Mouse (Mus musculus) 3134 (cell line): ENCODE data around the gene Olfml2b.

Experiments
- DNase-seq: peaks from one replicate; pipeline ENCODE4 v3.0.0-alpha.2; 2011; ENCODE audit warnings: low spot score; ENCODE audit not compliant: insufficient read length; ENCODE audit errors: extremely low read depth

Gene Olfml2b

DNA sequence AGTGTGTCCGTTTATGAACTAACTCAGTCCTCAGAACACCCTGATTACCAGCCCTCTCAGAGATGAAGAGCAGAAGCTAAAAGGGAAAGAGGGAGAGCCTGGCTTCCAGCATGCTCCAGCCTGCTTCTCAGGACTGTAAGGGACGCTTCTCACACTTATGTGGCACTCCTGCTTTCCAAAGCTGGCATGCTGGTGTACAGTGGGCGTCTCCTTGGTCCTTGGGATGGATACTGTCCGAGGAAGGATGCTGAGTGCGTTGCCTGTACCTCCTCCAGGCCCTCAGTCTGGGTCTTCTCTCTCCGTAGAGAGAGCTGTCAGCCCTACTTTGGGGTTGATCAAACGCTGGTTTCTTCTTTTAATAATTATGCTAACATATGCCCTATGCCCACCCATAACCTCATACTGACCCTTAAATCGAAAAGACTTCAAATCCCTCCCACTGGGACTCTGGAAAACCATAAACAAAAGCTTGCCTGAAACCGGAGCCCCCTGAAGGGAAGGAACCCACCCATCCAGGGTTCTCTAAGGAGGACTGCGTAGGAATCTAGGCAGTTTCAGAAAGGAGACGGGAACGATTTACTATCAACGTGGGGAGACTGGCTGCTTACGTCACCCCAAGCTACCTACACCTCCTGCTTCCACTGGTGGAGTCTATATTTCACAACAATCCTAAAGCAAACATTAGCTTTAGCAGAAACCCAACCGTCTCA, 1.7 kb downstream of the Olfml2b start:
- no peak for DNase-seq

DNA sequence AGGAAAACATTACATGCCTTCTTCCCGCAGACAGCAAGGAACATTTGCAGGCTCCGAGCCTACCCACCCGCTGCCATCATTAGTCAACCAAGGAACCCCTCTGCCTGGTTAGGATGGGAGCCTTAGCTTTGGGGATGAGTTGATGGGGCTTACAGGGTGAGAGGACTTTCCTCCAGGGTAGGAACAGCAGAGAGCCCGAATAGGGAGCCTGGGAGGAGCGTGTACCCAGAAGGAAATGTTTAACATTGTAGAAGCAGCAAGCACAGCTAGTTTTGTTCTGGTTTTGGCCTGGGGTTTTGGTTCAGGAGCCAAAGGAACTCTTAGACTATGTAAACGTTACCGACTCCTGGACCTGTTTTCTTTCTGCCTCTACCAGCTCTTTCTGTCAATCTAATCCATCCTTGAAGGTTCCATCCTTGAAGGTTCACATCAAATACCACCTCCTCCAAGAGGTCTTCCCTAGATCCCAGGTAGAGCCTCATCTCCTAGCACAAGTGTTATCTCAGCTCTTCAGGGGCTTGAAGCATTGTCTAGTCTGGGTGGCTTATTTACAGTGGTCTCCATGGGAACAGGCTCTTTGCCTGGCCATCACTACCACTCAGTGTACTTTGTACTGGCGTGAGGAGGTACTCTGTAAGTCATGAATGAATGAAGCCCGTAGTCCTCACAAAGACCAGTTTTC, 2.4 kb downstream of the Olfml2b start:
- no peak for DNase-seq

DNA sequence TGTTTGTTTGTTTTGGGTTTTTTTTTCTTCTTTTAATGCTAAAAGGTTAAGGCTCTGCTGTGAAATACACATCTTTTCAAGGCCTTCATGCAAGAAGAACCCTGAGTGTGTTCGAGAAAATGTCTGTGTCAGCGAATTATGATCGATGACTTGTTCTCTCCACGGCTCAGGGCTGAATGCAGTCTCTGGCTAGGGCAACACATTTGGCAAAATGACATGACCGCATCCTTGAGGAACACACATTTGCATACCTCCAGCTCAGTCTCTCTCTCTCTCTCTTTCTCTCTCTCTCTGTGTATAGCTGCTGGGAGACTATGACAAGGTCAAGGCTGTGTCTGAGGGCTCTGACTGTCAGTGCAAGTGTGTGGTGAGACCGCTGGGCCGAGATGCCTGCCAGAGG, 3.0 kb downstream of the Olfml2b start:
- no peak for DNase-seq

DNA sequence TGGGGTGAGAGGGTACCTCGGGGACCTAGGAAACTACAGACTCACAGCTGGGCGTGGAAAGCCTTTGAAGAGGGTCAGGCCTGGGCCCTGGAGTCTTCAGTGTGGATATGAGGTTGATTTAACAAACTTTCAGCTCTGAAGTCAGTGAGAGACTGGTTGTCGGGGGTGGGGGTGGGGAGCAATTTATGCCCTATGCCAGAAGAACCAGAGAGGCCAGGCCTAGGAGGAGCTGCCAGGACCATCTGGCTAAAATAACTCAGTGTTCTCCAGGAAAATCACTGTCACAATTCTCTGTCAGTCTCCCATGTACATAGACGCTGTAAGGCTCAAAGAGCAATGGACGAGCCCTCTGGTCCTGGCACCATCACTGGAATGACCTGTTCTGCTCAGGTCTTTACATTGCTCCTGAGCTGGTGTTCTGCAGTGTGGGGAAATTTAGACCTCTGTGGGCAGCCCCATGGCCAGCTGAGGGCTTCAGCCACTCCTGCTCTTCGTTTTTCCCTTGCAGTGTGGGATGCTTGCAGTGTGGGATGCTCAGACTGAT, 3.7 kb downstream of the Olfml2b start:
- DNase-seq = no peak

DNA sequence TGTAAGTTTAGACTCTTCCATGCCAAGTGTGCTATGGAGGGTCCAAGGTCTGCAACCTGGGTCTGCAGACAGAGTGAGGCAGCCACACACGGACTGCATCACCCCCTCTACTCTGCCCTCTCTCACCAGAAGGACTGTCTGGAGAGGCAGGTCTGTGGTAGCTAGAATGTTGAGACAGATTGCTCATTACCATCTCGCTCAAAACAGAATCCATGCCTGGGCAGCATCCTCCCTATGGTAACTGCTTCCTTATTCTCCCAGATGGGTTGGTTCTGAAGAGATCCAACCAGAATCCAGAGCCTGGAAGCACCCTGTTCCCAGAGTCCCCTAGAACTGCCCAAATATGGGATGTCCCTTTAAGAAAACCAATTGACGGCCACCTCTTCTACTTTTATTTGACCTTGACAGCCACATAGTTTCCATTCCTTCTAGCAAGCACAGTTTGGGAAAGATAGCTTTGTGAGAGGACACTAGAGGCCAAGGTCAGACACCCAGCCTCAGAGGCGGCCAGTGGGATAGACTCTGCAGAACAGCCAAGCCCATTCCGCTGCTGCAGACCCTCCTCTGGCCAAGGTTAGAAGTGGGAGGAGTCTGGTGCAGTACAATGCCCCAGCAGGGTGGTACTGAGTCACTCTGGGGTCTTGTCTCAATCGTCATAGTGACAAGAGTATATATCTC, 6.9 kb downstream of the Olfml2b start:
- no peak for DNase-seq

DNA sequence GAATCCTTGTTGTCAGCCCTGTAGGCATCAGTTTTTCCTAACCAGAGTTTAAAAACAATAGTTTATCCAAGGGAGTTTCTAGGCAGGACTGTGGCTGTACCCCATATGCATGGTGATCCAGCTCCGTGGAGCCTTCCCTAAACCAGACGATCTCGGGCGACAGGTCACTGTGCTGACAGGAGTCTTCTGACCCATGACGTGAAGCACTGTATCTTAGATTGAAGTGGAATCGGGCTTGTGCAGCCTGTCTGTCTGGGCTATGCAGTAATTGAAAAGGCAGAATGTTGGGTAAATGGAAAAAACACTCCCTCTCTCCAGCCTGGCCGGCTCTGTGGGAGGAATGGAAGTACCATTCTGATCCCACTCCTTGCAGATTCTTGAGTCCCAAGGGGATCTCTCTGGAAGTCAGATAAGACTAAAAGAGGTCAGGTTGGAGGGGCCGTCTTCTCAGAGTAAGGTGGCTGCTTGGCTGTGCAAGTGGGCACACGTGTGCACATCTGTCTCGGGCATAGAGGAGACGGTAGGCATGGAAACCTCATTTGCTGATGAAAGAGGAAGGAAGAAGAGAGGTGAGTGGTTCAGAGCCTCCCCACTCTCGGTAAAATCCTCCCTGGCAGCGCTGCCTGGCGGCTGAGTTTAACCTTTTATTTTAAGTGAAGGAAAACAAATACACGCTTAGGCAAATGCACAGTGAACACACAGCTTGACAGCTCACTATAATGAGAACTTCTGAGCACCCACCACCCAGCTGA, 7.8 kb downstream of the Olfml2b start:
- DNase-seq = no peak

DNA sequence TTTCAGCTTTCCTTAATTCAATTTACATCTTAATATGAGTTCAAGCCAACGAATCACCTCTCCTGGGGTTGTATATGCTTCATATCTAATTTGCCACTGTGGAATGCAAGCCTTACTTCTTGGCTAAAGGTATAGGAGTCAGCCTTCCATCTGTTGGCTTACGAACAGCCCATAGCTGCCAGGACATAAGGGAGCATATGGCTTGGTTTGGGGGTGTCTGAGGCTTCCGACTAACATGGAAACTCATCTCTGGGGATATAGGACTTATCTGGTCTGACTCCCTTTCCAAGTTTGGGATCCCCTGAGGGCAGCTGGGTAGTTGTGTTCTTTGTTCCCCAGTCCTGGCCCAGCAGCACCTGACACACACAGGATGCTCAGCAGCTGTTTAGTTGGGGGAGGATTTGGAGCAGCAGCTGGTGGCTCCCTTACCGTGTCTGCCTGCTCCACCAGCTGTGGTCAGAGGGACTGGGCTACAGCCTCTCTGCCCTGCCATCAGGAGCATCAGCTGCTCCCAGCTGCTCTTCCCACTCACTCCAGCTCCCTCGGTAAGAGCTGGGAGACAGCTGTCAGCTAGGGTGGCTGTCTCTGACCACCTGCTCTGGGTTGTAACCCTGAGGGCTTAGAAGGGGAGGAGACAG, 11.1 kb downstream of the Olfml2b start:
- DNase-seq = no peak

DNA sequence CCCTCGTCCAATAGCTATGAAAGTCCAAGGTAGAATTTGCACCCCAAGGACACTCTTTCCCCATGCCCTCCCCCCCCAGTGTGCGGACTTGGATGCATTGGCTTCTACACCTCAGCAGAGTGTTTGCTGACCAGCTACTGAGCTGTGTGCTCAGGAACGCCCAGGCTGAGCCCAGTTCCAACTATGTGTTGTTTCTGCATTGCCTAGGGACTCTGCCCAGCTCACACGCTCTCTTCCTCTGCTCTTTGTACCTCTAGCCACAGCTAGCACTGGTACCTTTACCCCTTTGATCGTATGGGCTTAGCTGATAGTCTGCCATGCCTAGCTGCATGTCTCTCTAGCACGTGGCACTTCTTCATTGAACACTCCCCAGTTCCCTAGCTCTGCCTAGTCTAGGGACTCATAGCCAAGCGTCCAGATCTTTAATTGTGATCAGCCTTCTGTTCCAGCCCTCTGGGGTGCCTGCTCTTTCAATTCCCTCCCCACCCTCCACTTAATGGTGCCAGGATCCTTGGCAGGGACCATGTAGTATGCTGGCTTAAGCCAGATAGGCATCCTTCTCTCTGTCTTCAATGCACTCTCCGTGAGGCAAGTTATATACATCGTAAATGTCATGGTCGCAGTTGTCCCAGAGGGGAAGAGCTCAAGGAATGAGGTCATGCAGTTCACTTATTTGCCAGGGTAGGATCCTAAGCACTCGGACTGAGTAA, 12.3 kb downstream of the Olfml2b start:
- DNase-seq = no peak

DNA sequence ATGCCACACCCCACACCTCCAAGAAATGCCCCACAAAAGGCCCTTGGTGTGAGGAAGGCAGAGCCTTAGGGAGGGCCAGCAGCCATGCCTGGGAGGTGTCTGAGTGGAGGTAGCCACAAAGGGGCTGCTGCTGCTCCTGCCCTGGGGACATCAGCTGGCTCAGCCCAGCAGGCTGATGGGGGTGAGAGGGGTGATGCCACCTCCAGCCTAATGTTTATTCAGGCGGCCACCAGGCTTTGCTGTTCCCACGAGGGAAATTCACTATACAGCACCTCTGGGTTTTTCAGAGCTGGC, 12.8 kb downstream of the Olfml2b start:
- no peak for DNase-seq

DNA sequence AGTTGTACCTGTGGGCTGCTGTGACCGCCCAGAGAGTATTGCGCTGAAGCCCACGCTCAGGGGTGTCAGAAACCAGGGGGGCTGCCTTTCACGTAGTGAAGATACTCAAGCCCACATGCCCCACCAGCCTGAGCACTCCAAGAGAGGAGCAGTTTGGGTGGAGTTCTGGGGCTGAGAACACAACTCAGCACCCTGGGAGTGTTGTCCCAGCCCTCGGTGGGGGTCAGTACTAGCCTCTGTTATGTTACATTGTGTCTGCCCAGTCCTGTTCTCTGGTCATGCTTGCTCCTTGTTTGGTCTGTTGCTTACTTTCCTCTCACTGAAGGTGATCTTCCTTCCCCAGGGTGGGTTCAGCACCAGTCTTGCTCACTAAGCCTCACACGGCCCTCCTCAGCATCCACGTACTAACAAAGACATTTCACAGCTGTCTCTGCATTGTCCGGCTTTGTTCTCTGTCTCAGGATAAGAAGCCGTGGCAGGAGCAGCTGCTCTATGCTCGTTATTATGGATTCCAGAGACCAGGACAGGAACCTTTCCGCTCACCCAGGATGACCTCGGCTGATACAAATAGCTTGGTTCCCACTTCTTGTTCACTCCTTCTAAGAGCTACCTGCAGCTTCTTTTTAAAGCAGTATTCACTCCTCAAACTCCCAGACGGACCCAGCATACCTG, 13.4 kb downstream of the Olfml2b start:
- no peak for DNase-seq

DNA sequence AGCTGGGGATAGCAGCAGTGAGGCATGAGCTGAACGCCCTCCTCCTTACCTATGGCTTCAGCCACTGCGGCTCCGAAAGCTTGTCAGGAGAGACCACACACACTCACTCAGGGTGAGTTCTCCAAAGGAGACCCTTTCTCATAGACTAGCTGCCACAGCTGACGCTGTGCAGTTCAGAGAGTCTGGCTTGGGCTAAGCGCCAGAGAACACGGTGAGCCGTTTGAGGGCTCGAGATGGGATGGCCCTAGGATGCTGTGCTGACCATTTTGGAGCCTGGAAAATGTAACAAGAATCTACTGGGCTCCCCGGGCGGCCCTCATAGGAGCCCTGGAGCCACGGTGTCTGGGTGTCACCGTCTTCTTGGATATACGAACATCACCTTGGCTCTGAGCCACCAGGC, 14.9 kb downstream of the Olfml2b start:
- no peak for DNase-seq

DNA sequence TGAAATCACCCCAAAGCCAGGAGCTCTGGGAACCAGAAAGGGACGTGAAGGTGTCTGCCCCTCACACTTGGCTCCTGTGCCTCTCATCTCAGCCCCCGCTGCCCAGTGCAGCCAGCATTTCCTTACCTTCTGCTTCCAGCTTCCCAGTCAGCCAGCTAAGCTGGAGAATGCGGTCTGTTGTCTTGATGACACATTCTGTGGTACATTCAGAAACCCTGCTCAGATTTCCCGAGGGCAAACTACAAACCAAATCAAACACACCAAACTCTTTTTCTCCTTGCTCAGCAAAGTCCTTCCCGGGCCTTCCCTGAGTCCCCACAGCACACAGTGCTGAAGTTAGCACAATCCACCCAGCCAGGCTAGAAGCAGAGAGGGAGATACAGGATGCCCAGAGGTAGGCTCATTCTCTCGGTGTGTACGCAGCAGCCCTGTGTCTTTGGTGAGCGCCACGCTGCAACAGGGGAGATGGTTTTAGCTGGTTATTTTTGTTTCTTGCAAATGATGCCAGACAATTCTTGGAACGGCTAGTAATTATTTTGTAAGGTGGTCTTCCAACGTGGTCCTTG, 20.4 kb downstream of the Olfml2b start:
- peak; percentile 76 for DNase-seq

DNA sequence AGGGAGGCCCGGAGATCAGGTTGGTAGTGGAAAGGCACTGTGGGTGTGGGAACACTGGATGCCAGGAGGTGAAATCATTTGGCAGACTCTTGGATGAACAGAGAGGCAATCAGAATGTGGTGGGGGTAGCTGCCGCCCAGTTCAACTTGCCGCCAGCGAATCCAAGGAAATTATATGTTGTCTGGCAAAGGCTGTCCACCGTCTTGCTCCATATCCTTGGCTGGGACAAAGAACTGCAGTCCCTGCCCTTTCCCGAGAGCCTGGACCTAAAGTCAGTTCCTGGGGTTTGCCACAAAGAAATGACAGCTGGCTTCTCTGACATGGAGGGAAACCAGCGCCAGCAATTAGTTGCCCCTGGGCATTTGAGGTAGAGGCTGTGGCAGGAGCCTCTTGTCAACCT, 20.9 kb downstream of the Olfml2b start:
- DNase-seq = peak; percentile 83

DNA sequence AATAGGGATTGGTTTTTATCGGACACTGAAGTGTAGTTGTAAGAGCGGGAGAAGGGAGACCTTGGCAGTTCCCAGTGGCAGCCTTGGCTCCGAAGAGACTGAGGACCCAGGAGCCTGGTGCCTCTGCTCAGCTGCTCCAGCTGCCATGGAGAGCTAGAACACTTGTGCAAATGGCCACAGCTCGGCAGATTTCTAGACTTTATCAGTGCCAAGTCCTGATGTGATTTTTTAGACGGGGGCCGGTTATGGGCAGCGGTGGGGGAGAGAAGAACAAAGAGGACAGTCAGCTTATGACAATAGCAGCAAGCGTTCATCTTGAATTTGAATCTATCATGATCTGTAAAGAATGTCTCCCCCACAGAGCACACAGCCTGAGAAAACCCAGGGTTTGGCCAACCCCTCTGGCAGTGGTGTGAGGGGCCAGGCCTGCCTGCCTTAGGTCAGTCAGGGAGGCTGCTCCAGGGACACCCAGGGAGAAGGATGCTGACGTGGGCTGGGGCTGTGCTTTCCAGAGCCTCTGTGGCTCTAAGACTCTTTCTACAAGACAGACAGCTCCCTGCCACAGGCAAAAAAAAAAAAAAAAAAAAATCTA, 29.9 kb downstream of the Olfml2b start:
- no peak for DNase-seq

DNA sequence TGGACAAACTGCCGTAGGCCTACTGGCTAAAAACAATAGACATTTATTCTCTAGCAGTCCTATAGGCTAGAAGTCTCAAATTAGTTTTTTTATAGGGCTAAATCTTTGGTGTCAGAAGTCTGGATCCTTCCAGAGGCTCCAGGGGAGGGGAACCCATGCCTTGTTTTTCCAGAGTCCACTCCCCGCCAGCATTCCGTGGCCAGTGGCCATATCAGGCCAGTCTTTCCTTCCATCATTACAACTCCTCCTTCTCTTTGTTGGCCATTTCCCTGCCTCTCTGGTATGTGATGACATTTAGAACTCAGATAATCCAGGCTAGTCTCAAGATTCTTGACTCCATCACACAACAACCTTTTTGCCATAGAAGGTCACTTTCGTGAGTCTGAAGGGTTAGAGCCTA, 33.3 kb downstream of the Olfml2b start:
- no peak for DNase-seq

DNA sequence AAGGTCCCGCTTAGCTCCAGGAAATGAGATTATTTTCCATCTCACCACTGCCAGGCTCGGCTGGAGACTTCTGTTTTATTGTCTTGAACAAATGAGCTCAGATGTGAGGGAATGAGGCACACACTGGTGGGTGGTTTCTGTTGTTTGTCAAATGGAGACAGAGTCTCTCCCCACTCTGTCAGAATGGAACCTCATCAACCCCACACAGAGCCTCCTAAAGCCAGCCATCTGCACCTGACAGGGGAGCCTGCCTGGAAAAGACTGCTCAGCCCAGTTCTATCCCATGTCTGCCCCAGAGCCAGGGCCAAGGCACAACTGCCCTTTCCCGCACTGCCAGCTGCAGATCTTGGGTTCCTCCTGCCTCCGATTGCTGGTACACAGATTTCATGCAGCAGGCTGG, 34.5 kb downstream of the Olfml2b start:
- DNase-seq = no peak

DNA sequence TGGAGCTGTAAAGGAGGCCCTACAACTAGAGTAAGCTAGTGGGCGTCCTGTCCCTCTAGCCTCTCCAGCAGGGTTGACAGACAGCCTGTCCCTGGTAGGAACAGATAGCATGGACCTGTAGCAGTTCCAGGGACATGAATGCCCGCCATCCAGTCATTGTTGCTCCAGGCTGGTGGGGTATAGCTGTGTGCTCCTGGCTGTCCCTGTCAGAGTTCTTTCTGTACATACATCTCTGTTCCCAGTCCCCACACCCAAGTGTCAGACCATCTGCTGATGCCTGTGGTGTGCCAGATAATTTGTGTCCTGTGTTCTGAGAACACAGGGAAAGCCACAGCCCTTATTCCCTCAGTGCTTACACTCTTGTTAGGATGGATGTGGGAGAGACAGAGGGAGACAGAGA, 35.3 kb downstream of the Olfml2b start:
- no peak for DNase-seq

DNA sequence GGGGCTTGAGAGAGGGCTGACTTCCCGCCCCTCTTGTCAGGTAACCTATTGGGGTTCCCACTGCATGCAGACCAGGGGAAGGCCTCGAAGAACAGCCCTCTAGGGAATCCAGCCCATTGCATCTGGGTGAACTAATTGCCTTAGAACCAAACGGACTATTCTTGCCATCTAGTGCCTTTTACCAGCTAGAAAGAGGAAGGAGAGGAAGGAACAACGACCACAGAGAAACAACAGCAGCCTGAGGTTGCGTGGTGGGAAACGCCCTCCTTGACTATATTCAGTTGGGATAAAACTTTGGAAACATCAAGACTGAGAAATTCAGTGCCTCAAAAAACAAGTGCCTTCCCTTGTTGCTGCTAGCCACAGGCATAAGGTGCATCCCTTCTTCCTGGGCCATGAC, 39.5 kb downstream of the Olfml2b start:
- DNase-seq = no peak

DNA sequence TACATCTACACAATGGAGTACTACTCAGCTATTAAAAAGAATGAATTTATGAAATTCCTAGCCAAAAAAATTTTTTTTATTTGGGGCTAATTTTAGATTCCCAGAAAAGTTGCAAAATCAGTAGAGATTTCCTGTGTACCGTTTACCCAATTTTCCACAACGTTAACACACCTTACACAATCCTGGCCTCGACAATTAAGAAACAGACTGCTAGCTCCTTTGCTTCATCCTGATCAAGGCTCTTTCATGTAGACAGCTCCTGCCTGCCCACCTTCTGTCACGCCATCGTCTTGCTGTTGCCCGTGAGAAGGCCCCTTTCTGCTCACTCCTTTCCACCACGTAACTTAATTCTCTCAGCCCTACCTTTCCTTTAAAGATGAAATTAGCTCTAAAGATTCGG, 45.4 kb downstream of the Olfml2b start:
- no peak for DNase-seq
